Mouse (Mus musculus) limb, embryonic 12.5 days (tissue): ENCODE measurements around the gene Ric8b. TPM values are rescaled to one million over a fixed set of nuclear protein-coding genes. Genes with fewer than 3 reads are reported as not detected.

ENCODE experiments used
- ATAC-seq: fragments of 200-750 bp; cut with Nextera tagmentation; 2 replicates; pipeline ENCODE4 v1.8.0; 2017; ENCODE audit warnings: low read depth, moderate TSS enrichment; ENCODE audit not compliant: insufficient number of reproducible peaks, insufficient read depth, low FRiP score, low TSS enrichment
- H3K27ac ChIP-seq: fragments of 300-500 bp; sonication (generic); 2 replicates; pipeline ENCODE4 v1.5.1; 2016; ENCODE audit warnings: mild to moderate bottlenecking, moderate library complexity
- H3K27me3 ChIP-seq: fragments of 300-500 bp; sonication (generic); 2 replicates; pipeline ENCODE4 v1.6.1; 2016; ENCODE audit warnings: mild to moderate bottlenecking, moderate library complexity
- H3K36me3 ChIP-seq: fragments of 300-500 bp; sonication (generic); 2 replicates; pipeline ENCODE4 v1.6.1; 2016; ENCODE audit warnings: mild to moderate bottlenecking, moderate library complexity
- H3K4me1 ChIP-seq: fragments of 300-500 bp; sonication (generic); replicated peaks from 2 replicates; pipeline ENCODE4 v1.6.1; 2016
- H3K4me2 ChIP-seq: fragments of 300-500 bp; sonication (generic); 2 replicates; pipeline ENCODE4 v1.6.1; 2016; ENCODE audit warnings: mild to moderate bottlenecking, moderate library complexity
- H3K4me3 ChIP-seq: fragments of 300-500 bp; sonication (generic); replicated peaks from 2 replicates; pipeline ENCODE4 v1.5.1; 2016; ENCODE audit warnings: mild to moderate bottlenecking
- H3K9ac ChIP-seq: fragments of 300-500 bp; sonication (generic); replicated peaks from 2 replicates; pipeline ENCODE4 v1.6.1; 2016; ENCODE audit warnings: mild to moderate bottlenecking, moderate library complexity
- H3K9me3 ChIP-seq: fragments of 300-500 bp; sonication (generic); 2 replicates; pipeline ENCODE4 v1.6.1; 2016; ENCODE audit warnings: mild to moderate bottlenecking, moderate library complexity
- whole genome bisulfite sequencing: fragments of 180-500 bp; shearing (Covaris S2); methylation state at CpG from one replicate; pipeline ENCODE4 v1.1.7; 2016; 5-methylcytosine and 5-hydroxymethylcytosine counted together
- polyA plus RNA-seq: library from polyadenylated mRNA; unstranded; fragments of >200 nt; fragmentation: Nextera tagmentation; extraction: Ambion mirVana; gene quantifications from 2 replicates; pipeline ENCODE4 v1.2.1, GENCODE M21; 2016

Ric8b gene
- polyA plus RNA-seq, 1 experiment from 2014 or later: 30.3 TPM

DNA sequence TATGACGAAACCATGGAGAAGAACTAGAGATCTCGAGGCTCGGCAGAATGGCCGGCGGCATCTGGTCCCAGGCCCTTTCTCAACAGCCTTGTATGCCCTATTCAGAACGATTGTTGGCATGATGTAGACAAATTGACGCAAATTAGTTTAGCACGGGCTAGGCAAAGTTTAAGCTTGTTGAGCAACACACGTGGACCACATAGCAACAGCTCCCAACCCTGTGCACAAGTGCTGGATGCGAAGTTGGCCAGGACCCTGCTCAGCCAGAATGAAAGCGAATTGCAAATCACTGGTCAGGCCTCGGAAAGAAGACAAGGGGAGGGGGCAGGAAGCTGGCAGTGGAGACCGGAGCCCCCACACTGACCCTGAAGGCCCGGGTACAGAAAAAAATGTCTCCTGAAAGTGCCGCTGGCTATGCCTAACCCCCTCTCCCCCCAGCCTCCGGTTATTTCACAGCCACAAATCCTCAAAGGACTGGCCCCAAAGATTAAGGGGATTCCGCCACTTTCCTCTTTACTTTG, 126.8 kb downstream of the Ric8b start:
- Histone ChIP-seq H3K4me1 (peaks cover 9% of the 10 kb centered on the region), H3K27me3 (peaks cover 2% of the 10 kb centered on the region; the same call in 1 of the 2 replicates), H3K9ac (0 out of 2 replicates have a peak overlapping the region, but pooled peaks have one; percentile 24), H3K4me3 (peak overlapping the region; percentile 22), H3K4me2 (peak overlapping the region; percentile 51), H3K27ac (no peak overlapping the region), H3K36me3 (no peaks in the 10 kb centered on the region), H3K9me3 (no peaks in the 10 kb centered on the region)
- 20% methylated on average over 17 of the region's 17 CpGs for WGBS
- ATAC-seq: no peak

DNA sequence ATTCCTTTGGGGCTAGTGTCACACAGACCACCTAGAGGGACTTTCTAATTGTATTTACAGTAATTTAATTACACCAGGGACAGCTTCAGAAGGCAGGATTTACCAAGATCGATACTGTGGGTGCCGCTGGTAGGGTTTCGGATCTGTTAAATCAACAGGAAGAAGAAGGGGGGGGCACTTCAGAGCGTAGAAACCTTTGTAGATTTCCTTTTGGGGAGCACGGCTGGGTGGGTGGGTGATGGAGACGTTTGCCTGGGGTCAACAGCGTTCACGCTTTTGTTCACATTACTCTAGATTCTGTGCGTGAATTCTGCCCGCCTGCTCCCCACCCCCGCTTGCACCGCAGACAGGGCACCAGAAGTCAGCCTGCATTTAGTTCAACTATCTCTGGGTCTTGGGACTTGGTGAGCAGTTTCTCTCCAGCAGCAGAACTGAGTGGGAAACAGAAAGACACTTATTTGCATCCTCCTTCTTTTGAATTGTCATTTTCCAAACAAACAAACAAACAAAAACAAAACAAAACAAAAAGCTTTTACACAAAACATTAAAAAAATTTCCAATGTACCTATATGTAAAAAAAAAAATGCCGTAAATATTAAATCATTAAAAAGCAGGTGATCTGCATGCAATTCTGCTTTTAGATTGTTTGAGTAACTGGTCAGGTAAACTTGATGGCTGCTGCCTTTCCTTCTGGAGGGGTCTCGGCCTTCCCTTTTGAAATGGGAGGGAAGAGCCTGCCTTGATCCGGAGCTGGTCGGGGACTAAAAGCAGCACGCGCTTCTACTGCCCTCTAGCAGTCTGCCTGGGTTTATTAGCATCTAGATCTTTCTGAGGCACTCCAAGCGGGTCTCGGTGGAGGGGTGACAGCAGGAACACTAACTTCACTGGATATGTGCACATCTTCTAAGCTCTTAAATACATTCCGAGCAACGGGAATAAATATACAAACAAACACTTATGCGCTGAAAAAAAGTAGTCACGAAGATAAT, 127.6 kb downstream of the Ric8b start:
- WGBS: 13% methylated on average over 24 of the region's 24 CpGs
- peaks cover 2% of the 10 kb centered on the region; the same call in 1 of the 2 replicates for H3K27me3 ChIP-seq
- no peak overlapping the region for H3K27ac ChIP-seq
- H3K9me3 ChIP-seq: no peaks in the 10 kb centered on the region
- ATAC-seq: no peak
- peak overlapping the region; percentile 51 for H3K4me2 ChIP-seq
- peaks cover 9% of the 10 kb centered on the region for H3K4me1 ChIP-seq
- H3K4me3 ChIP-seq: peak overlapping the region; percentile 22
- 0 out of 2 replicates have a peak overlapping the region, but pooled peaks have one; percentile 24 for H3K9ac ChIP-seq
- no peaks in the 10 kb centered on the region for H3K36me3 ChIP-seq

DNA sequence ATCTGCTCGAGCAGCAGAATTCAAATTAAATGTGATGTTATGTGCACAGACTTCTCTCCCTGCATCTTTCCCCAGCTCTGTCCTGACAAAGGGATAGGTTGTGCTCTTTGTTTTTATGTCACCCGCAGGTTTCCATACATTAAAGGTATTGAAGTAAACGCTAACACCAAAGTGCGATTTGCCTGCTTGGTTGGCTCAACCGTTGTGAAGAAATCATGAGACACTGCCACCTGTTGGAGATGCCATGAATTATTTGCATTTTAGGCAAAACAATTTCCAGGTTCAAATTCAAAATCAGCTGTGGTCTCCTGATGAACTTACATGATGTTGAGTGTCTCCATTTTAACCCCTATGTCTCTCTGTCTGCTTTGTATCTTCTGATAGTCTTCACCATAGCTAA, 129.2 kb downstream of the Ric8b start:
- peaks cover 2% of the 10 kb centered on the region; the same call in 1 of the 2 replicates for H3K27me3 ChIP-seq
- no peak overlapping the region for H3K9ac ChIP-seq
- no peak for ATAC-seq
- no peaks in the 10 kb centered on the region for H3K9me3 ChIP-seq
- 43% methylated on average over 5 of the region's 5 CpGs for WGBS
- no peak overlapping the region for H3K4me3 ChIP-seq
- H3K4me1 ChIP-seq: peaks cover 9% of the 10 kb centered on the region
- H3K36me3 ChIP-seq: no peaks in the 10 kb centered on the region
- H3K4me2 ChIP-seq: no peak overlapping the region
- H3K27ac ChIP-seq: no peak overlapping the region

DNA sequence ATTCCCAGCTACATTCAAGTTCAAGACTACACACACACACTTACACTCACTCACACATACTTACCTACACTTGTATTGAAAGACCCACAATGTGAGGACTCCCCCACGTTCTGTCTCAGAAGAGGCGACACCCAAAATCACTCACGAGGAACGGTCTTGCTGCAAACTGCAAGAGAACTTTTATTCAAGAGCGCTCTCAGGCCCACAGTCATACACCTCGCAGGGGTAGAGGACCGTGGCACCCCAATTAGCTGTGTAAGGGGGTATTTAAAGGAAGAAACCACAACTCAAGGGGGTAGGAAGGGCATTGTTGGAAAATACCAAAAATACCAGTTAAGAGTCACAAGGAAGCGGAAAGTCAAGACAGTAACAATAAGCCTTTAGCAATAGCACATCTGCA, 130.6 kb downstream of the Ric8b start:
- no peaks in the 10 kb centered on the region for H3K9me3 ChIP-seq
- 94% methylated on average over 8 of the region's 8 CpGs for WGBS
- no peak overlapping the region for H3K27ac ChIP-seq
- H3K4me2 ChIP-seq: no peak overlapping the region
- peaks cover 9% of the 10 kb centered on the region for H3K4me1 ChIP-seq
- no peak for ATAC-seq
- H3K27me3 ChIP-seq: peaks cover 5% of the 10 kb centered on the region; the same call in 1 of the 2 replicates
- no peak overlapping the region for H3K9ac ChIP-seq
- no peak overlapping the region for H3K4me3 ChIP-seq
- no peaks in the 10 kb centered on the region for H3K36me3 ChIP-seq

DNA sequence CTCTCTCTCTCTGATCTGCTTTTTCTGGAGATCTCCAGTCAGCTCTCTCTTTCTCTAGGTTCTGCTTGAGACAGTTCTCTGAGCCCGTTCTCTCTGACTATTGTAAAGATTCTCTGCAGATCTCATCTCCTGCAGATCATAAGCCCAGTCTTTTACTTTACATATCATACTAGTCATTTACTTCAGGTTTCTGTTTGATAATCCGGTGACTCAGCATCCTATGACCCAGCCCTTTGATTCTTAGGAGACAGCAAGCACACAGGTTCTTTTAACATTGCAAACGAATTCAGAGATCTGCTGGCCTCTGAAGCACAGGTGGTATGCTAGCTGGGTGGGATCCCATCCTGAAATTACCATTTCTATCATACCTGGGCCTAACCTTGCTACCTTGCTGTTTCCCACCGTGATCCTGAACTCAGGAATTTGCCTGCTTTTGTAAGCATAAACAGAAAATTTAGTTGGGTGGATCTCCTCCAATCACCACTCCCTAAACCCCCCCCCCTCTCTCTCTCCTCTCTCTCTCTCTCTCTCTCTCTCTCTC, 133.3 kb downstream of the Ric8b start:
- no peak for ATAC-seq
- 49% methylated on average over 4 of the region's 4 CpGs for WGBS

DNA sequence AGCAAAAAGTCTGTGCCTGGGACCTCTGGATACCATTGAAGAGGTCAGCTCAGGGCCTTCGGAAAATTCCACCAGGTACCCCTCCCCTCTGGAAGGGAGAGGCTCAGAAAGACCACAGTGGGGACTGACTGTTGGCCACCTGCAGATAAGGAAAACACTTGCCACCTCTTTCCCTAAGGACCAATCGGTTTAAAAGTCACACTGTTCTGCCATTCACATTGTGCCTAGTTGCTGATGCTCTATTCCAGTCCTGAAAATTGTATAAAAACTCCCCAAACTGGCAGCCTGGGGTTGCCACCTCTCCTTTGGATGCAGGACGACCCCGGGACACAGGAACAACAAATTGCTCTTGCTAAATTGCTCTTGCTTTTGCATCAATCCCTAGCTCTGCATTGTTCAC, 135.0 kb downstream of the Ric8b start:
- no peak overlapping the region for H3K9ac ChIP-seq
- no peaks in the 10 kb centered on the region for H3K36me3 ChIP-seq
- no peaks in the 10 kb centered on the region for H3K4me1 ChIP-seq
- no peak overlapping the region for H3K4me2 ChIP-seq
- H3K4me3 ChIP-seq: no peak overlapping the region
- 0 out of 2 replicates have a peak, but pooled peaks cover 3% of the 10 kb centered on the region for H3K27me3 ChIP-seq
- ATAC-seq: no peak
- 17% methylated on average over 4 of the region's 4 CpGs for WGBS
- H3K9me3 ChIP-seq: no peaks in the 10 kb centered on the region
- H3K27ac ChIP-seq: no peak overlapping the region

More for the DNA sequence above, 133.3 kb downstream of the Ric8b start:
- no peak overlapping the region for H3K4me3 ChIP-seq
- no peak overlapping the region for H3K27ac ChIP-seq
- H3K36me3 ChIP-seq: no peaks in the 10 kb centered on the region
- H3K4me2 ChIP-seq: no peak overlapping the region
- no peak overlapping the region for H3K9ac ChIP-seq
- 0 out of 2 replicates have a peak, but pooled peaks cover 3% of the 10 kb centered on the region for H3K27me3 ChIP-seq
- H3K9me3 ChIP-seq: no peaks in the 10 kb centered on the region
- no peaks in the 10 kb centered on the region for H3K4me1 ChIP-seq

DNA sequence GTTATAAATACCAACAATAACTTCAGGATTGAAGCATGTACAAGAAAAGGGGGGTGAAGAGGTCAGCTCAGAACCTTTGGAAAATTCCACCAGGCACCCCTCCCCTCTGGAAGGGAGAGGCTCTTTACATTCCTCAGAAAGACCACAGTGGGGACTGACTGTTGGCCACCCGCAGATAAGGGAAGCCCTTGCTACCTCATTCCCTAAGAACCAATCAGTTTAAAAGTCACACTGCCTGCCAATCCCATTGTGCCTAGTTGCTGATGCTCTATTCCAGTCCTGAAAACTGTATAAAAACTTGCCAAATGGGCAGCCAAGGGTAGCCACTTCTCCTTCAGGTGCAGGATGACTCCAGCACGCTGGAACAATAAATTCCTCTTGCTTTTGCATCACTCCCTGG, 137.5 kb downstream of the Ric8b start:
- WGBS: 91% methylated on average over 2 of the region's 2 CpGs

More for the DNA sequence above, 137.5 kb downstream of the Ric8b start:
- no peak overlapping the region for H3K4me2 ChIP-seq
- H3K9me3 ChIP-seq: no peaks in the 10 kb centered on the region
- 0 out of 2 replicates have a peak, but pooled peaks cover 3% of the 10 kb centered on the region for H3K27me3 ChIP-seq
- no peak overlapping the region for H3K9ac ChIP-seq
- H3K4me1 ChIP-seq: no peaks in the 10 kb centered on the region
- no peak for ATAC-seq
- no peak overlapping the region for H3K4me3 ChIP-seq
- H3K27ac ChIP-seq: no peak overlapping the region
- no peaks in the 10 kb centered on the region for H3K36me3 ChIP-seq

Other genes with a start within 250 kb of the Ric8b start
- gene Rfx4, start 161.6 kb upstream of the Ric8b start, polyA plus RNA-seq: 1.2 and 1.3 TPM in 2 replicates
- 0.79 and 0.95 TPM in 2 replicates for gene Fhl4, start 184.9 kb downstream of the Ric8b start, polyA plus RNA-seq
- 106 and 109 TPM in 2 replicates for gene Tmem263, start 185.0 kb downstream of the Ric8b start, polyA plus RNA-seq
- gene Mterf2, start 210.4 kb downstream of the Ric8b start, polyA plus RNA-seq: 25.1 and 25.6 TPM in 2 replicates